Mouse (Mus musculus): ENCODE results near the gene Msi2.

Msi2 gene

DNA sequence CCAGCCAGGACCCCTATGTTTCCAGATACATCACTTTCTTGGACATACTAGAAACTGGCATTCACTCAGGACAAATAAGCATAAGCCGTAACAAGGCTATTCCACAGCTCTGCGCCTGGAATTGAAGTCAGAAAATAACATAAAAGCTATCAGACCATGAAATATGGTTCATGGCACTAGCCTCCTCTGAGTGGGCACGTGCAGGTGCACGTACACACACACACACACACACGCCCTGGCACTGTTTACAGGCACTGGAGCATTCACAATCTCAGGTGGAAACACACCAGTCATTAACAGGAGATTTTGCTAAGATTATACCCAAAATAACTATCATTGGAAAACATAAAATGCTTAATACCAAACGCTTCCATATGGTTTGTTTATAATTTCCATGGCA, 81.4 kb downstream of the Msi2 start:
- no peak for DNase-seq (ENCODE audit: low spot score in 2 of 2)

DNA sequence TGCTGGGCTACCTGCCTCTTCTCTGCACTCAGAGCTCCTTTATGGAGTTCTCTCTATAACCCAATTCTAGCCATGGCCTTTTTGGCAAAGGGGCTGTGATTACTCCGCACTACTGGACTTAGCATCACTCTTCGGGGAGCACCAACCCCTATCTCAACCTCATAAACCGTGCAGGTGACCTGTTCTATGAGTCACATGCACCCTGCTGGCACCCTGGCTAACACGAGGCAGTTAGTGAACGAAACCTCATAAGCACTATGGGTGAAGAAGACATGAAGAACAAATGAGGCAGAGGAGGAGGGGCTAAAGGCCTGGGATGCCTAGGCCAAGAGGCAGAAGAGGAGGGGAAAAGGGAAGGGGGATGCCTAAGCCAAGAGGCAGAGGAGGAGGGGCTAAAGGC, 82.0 kb downstream of the Msi2 start:
- no peak for DNase-seq (ENCODE audit: low spot score in 2 of 2)

DNA sequence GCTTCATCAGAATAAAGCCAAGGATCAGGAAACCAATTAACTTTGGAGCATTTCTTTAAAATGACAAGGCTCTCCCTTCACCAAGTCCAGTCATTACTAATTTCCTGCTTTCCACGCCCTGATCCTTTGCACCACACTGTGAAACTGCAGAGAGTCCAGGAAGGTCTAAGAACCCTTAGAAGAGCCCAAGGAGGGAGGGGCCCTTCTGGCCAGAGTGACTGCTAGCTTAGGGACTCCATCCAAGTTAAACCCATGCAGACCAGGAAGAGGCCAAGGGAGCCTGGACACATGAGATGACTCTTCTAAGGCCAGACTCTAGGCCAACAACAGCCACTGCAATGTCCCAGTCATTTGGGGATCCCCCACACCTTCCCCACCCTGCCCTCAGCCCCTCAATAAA, 83.7 kb downstream of the Msi2 start:
- no peak for DNase-seq (ENCODE audit: low spot score in 2 of 2)

DNA sequence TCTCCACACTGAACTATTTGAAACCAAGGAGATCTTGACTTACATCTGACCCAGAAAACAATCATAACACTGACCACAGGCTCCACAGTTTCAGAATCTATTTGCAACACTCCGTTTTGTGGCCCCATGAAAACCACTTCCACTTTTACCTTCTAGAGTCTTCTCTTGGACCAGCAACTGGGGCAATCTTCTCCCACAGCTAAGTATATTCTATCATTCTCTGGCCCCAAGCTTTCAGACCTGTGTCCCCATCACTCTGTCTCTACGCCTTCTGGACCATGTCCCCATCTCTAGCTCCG, 86.4 kb downstream of the Msi2 start:
- DNase-seq (ENCODE audit: low spot score in 2 of 2) = no peak

DNA sequence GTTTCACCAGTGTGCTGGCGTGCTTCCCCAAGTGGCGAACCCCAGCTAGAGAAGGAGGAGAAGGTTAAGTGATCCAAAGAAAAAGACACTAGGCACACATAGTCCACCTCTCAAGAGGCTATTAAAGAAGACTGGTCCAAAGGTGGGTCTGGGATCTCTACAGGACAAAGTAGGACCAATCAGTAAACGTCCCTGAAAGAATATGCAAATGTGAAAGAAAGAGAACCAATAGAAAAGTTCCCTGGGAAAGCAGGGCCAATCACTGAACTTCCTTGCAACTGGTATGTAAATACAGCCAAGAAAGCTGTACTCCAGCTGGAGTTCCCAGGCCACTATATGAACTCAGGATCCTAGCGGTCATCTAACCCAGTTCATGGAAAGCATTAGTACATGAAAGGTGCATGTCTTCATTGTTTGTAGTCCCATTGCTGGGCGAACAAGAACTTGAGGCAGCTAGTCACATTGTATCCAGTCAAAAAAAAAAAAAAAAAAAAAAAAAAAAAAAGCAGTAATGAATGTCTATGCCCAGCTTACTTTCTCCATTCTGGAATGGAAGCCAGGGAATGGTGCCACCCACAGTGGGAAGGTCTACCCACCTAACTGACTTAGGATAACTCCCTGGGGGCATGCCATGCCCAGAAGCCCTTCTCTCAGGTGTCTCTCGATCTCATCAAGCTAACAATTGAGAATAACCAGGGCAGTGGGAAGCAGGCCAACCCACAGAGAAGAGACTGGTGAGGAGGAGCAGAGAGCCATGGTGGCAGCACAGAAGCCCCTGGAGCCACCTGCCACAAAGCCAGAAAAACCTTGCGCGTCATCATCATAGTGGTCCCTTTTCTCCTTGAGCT, 87.0 kb downstream of the Msi2 start:
- DNase-seq (ENCODE audit: low spot score in 2 of 2) = no peak

GRCm38 (mm10) chr11:88629619-88630018, 88.7 kb downstream of the Msi2 start:
- DNase-seq (ENCODE audit: low spot score in 2 of 2) = no peak

- no peak for DNase-seq (ENCODE audit: low spot score in 2 of 2)
Measured at GRCm38 (mm10) chr11:88629165-88629564, 89.1 kb downstream of the Msi2 start.

GRCm38 (mm10) chr11:88628676-88629075, 89.6 kb downstream of the Msi2 start:
- DNase-seq (ENCODE audit: low spot score in 2 of 2) = no peak

DNA sequence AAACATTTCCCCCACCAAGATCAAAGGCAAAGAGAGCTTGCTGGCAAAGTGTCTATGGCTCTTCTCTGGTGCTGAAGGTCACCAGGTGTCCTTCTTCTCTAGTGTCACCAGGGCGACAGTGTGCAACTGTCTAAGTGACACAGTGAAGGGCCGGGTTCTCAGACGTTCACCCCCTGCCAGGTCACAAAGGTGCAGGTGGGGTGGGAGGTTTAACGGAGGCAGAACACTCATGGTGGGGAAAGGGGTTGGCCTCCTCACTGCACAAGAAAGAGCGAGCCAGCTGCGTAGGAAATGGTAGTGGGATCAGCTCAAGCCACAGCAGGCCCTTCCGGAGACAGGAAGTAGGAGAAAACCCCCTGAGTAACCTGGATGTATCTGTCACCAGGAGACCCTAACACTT, 91.0 kb downstream of the Msi2 start:
- no peak for DNase-seq (ENCODE audit: low spot score in 2 of 2)

DNA sequence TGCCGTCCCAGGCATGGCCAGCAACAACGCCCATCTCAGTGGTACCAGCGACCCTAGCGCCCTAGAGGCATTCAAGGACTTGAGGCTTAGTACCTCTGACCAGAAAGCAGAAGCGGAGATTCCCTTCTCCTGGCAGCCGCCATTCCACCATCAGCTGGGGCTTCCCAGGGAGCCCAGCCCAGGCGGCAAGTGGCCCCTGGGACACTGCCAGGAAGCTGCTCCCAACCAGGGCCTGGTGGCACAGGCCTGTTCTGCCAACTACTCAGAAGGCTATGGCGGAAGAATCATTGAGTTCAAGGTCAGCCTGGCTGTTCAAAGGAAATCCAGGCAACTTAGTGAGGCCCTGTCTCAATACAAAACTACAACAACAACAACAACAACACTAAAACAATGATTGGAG, 91.7 kb downstream of the Msi2 start:
- DNase-seq (ENCODE audit: low spot score in 2 of 2) = no peak

GRCm38 (mm10) chr11:88626061-88626460, 92.3 kb downstream of the Msi2 start:
- no peak for DNase-seq (ENCODE audit: low spot score in 2 of 2)

DNA sequence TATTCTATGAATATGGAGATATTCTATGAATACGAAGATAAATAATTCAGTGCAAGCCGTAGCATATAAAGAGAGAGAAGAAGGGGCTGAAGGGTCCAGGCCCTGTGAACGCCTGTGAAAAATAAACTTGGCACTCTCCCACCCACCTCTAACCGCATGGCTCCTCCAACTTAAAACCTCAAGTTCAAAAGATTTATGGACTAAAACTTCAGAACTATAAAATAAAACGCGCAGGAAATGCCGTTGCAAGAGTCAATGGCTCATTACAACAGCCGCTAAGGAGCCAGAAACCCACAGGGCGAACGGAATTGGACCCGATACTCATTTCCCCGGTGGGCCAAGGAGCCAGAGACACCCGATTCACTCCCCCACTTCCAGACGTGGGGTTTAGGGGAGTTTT, 93.2 kb downstream of the Msi2 start:
- DNase-seq (ENCODE audit: low spot score in 2 of 2) = no peak

- DNase-seq (ENCODE audit: low spot score in 2 of 2) = no peak
Measured at GRCm38 (mm10) chr11:88624627-88625026, 93.7 kb downstream of the Msi2 start.

DNA sequence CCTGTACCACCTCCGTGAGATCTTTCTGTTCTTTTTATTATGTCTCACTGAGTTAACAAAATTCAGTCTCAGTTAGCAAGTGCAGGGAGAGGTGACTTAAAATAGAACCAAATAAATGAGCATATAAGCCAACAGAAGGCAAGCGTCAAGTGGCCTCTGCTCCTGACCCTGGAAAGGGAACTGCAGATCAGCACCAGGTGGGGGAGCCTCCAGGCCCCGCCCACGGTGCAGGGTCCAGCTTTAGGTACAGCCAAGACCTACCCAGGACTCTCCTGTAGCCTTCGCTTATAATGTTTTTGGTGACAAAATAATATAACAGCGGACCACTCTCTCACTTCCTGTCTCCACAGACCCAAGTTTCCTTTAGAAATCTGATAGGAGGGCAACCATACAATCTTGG, 94.6 kb downstream of the Msi2 start:
- DNase-seq (ENCODE audit: low spot score in 2 of 2) = no peak

- DNase-seq (ENCODE audit: low spot score in 2 of 2) = no peak
Measured at GRCm38 (mm10) chr11:88622496-88622895, 95.8 kb downstream of the Msi2 start.

GRCm38 (mm10) chr11:88621789-88622188, 96.5 kb downstream of the Msi2 start:
- no peak for DNase-seq (ENCODE audit: low spot score in 2 of 2)

- no peak for DNase-seq (ENCODE audit: low spot score in 2 of 2)
Measured at GRCm38 (mm10) chr11:88620158-88620973, 97.9 kb downstream of the Msi2 start.

DNA sequence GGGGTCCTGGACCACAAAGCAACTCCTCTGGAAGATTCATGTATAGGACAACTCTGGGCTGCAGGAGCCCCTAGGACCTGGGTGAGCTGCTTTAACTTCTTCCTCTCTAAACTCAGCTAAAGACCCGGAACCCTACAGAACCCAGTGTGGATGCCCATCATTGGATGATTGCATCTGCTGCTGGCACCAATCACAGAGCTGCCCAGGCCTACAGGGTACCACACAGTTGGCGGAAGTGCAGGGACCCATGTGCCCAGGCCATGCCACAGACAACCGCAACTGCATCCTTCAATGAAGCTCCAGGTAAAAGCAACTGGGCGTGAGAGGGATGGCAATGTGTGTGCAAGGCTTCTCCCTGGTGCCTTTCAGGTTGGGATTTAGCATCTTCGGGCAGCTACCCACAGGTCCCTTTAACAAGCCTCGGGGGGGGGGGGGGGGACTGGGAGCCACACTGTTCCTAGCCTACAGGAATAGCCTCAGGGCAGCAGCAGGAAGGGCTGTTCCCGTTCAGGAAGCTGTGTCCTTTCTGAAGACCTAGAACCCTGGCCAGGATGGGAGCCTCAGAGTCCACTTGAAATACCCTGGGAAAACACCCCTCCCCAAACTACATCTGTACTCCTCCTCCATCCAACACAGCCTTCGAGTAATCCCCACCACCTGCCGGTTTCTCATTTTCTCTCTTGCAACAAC, 98.7 kb downstream of the Msi2 start:
- no peak for DNase-seq (ENCODE audit: low spot score in 2 of 2)

DNA sequence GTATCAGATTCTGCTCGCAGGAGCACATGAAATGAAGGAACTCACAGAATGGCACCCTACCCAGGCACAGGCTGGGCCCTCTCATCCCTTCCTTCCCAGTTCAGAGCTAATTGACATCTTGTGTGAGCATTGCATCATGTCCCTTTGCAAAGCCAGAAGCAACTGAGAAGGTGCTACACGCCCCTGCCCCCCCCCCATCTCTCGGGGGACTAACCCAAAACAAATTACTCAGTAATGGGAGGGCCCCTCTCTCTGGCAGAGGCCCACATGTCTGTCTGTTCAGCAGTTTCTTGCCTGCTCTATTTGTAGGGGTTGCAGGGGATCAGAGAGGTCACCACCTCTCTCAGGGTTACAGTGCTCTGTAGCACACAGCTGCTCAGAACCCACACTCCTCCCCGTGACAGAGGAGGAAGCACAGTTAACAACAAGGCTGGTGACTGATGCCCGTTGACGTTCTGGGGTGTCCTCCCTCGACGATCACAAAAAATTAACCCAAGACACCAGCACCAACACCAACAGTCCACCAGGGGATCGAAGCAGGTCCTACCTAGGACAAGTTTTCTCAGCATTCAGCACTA, 99.5 kb downstream of the Msi2 start:
- DNase-seq (ENCODE audit: low spot score in 2 of 2) = peak; percentile 63 to 77

GRCm38 (mm10) chr11:88618005-88618501, 100.3 kb downstream of the Msi2 start:
- no peak for DNase-seq (ENCODE audit: low spot score in 2 of 2)

DNA sequence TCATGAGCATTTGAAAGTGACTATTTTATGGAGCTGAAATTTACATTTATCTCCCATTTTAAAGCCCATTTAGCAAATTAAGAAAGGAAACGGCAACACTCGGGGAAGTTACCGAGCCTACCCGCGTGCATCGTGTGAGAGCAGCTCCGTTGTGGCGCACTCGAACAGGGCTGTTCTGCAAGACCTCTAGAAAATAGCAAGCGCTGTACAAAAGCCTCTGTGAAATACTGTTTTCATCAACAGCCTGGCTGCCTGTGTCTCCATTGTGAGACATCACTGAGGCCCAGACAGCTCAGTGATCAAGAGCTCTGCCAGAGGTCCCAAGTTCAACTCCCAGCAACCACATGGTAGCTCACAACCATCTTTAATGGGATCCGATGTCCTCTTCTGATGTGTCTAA, 100.9 kb downstream of the Msi2 start:
- DNase-seq (ENCODE audit: low spot score in 2 of 2) = no peak

All from spleen, postnatal 4 days (tissue).